Mouse (Mus musculus): ENCODE results near the gene Ptpre. TPM values are rescaled to one million over a fixed set of nuclear protein-coding genes. Genes with fewer than 3 reads are reported as not detected.
A peak's percentile ranks its signal among the peaks of the same experiment; 100 is the strongest.
"Not testable (repeated sequence)": the region's sequence is repeated elsewhere in the genome, so short reads cannot be mapped to it uniquely, and the experiment has no call there.

Ptpre gene
- polyA plus RNA-seq, 1 experiment from 2014 or later = 4.7 TPM

DNA sequence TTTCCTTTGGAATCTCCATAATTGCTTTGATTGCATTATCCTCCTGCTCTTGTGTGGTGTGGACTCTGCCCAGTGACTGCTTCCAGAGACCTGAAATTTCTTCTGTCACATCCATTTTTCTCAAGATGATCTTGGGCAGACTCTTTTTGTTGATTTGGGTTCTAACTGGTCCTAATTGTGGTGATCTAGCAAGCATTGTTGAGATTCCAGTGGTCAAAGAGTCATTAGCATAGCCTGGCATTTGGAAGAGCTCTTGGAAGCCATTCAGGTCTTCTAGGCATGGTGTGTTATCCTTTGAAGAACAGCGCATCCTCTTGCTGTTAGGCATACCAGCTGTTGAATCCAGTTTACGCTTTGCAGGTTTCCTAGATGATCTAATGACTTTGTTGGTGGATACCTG, 161.1 kb downstream of the Ptpre start:
- H3K9me3 ChIP-seq (ENCODE audit: control insufficient read depth) = no peaks in the 10 kb centered on the region
- H3K4me1 ChIP-seq (replicated peaks; ENCODE audit: control insufficient read depth, insufficient read depth, low read length) = no peaks in the 10 kb centered on the region
- H3K27me3 ChIP-seq (replicated peaks; ENCODE audit: control insufficient read depth, insufficient read depth, low read length) = no peaks in the 10 kb centered on the region
- WGBS = 97% methylated on average over 2 of the region's 2 CpGs
- no peak overlapping the region for H3K27ac ChIP-seq (ENCODE audit: low read depth, low read length)
- no peak for ATAC-seq
- peaks cover 42% of the 10 kb centered on the region for H3K36me3 ChIP-seq (ENCODE audit: control insufficient read depth, insufficient read depth)
- no peak overlapping the region for H3K4me3 ChIP-seq (ENCODE audit: low read depth, low read length)
- no peak for TF ChIP-seq CTCF (IDR thresholded peaks at IDR 0.05; ENCODE audit: low read depth)
- H3K4me2 ChIP-seq (replicated peaks; ENCODE audit: low read depth) = no peak overlapping the region
- no peak overlapping the region for H3K9ac ChIP-seq (ENCODE audit: low read depth, low read length)

DNA sequence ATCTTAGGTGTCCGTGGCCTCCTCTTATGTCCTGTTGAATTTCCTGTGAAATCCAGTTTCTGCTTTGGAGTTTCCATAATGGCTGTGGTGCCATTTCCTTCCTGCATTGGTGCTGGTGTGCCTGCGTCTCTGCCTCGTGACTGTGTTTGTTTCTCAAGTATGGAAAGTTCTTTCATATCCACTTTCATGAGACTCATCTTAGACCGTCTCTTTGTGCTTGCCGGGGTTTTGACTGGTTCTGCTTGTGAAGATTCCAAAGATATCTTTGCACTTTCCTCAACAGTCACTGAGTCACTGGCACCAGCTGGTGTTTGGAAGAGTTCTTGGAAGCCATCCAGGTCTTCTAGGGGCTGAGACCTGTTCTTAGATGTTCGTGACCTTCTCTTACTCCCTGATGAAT, 162.1 kb downstream of the Ptpre start:
- not testable (repeated sequence) for H3K9me3 ChIP-seq (ENCODE audit: control insufficient read depth); H3K9ac ChIP-seq (ENCODE audit: low read depth, low read length); ATAC-seq; H3K27me3 ChIP-seq (replicated peaks; ENCODE audit: control insufficient read depth, insufficient read depth, low read length); H3K27ac ChIP-seq (ENCODE audit: low read depth, low read length); H3K4me3 ChIP-seq (ENCODE audit: low read depth, low read length); H3K4me1 ChIP-seq (replicated peaks; ENCODE audit: control insufficient read depth, insufficient read depth, low read length); H3K4me2 ChIP-seq (replicated peaks; ENCODE audit: low read depth)
- WGBS = 55% methylated on average over 6 of the region's 6 CpGs
- peaks cover 37% of the 10 kb centered on the region for H3K36me3 ChIP-seq (ENCODE audit: control insufficient read depth, insufficient read depth)

DNA sequence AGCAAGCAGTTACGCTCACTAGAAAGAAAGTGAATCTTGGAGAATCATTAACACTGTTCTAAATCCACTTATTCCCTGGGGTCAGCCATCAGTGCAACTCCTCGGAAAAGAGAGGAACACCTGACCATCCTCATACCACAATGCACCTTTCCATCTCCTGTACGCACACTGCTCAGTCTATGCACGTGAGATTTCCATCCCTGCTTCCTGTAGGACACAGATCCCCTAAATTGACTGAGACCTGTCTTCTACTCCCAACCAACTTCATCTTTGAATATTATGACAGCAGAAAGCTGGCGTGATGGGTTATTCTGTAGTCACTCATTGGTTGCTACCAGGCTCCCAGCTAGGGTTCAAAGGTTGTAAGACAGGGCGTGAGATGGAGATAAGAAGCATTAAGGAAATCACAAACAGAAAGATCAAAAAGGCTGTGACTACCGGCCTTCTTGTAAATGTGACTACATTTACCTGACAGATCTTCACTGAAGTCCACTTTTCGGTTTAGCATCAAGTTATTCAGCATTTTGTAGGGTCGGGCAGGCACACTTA, 166.4 kb downstream of the Ptpre start:
- no peaks in the 10 kb centered on the region for H3K9me3 ChIP-seq (ENCODE audit: control insufficient read depth)
- H3K27me3 ChIP-seq (replicated peaks; ENCODE audit: control insufficient read depth, insufficient read depth, low read length) = no peaks in the 10 kb centered on the region
- no peaks in the 10 kb centered on the region for H3K4me1 ChIP-seq (replicated peaks; ENCODE audit: control insufficient read depth, insufficient read depth, low read length)
- H3K4me2 ChIP-seq (replicated peaks; ENCODE audit: low read depth) = no peak overlapping the region
- ATAC-seq = peak; percentile 78
- no peak overlapping the region for H3K4me3 ChIP-seq (ENCODE audit: low read depth, low read length)
- H3K36me3 ChIP-seq (ENCODE audit: control insufficient read depth, insufficient read depth) = peaks cover 35% of the 10 kb centered on the region
- no peak overlapping the region for H3K9ac ChIP-seq (ENCODE audit: low read depth, low read length)
- WGBS = 57% methylated on average over 9 of the region's 9 CpGs
- no peak for TF ChIP-seq CTCF (IDR thresholded peaks at IDR 0.05; ENCODE audit: low read depth)
- H3K27ac ChIP-seq (ENCODE audit: low read depth, low read length) = peak overlapping the region; percentile 7; the same call in 1 of the 2 replicates

DNA sequence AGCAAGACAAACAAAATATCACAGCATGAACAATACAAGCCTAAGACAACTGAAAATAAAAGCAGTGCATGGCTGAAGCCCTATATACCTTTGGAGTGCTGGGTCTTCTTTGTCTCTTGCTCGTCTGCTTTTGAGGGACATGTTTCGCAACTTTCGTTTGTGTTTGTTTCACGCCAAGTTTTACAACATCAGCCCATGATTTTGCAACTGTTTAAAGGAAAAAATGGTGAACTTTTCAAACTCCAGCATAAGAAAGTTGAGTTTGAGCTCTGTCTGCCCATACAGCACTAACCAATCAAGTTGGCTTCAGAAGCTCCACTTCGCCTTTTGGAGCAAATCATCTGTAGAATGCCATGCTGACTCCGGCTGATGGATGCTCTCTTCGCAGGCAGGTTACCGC, 167.0 kb downstream of the Ptpre start:
- H3K36me3 ChIP-seq (ENCODE audit: control insufficient read depth, insufficient read depth) = peaks cover 37% of the 10 kb centered on the region
- ATAC-seq = no peak
- H3K4me1 ChIP-seq (replicated peaks; ENCODE audit: control insufficient read depth, insufficient read depth, low read length) = no peaks in the 10 kb centered on the region

DNA sequence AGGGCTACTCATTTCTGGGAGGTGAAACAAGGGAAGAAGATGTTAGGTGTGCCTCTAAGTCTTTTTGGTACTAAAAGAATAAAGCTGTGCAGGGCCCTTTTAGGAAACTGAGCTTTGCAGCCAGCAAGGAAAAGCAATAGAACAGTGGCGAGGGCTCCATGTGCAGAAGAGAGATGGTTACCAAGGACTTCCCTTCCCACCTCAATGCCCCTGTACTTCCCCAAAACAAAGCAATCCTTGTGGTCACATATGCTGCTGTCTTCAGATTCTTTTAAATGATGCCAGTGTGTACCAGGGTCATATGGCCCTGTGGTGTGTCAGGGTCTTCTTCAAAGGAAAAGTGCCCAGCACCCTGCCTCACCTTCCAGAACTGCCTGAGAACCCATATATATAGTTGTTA, 167.8 kb downstream of the Ptpre start:
- Histone ChIP-seq H3K9ac (ENCODE audit: low read depth, low read length) (no peak overlapping the region), H3K4me3 (ENCODE audit: low read depth, low read length) (no peak overlapping the region), H3K4me2 (replicated peaks; ENCODE audit: low read depth) (no peak overlapping the region), H3K27ac (ENCODE audit: low read depth, low read length) (no peak overlapping the region), H3K36me3 (ENCODE audit: control insufficient read depth, insufficient read depth) (peaks cover 41% of the 10 kb centered on the region), H3K9me3 (ENCODE audit: control insufficient read depth) (no peaks in the 10 kb centered on the region), H3K27me3 (replicated peaks; ENCODE audit: control insufficient read depth, insufficient read depth, low read length) (no peaks in the 10 kb centered on the region), H3K4me1 (replicated peaks; ENCODE audit: control insufficient read depth, insufficient read depth, low read length) (no peaks in the 10 kb centered on the region)
- 92% methylated on average over 1 of the region's 1 CpGs for WGBS
- no peak for TF ChIP-seq CTCF (IDR thresholded peaks at IDR 0.05; ENCODE audit: low read depth)
- no peak for ATAC-seq

More for the DNA sequence above, 167.0 kb downstream of the Ptpre start:
- WGBS = 73% methylated on average over 8 of the region's 8 CpGs
- Histone ChIP-seq H3K4me2 (replicated peaks; ENCODE audit: low read depth) (no peak overlapping the region), H3K4me3 (ENCODE audit: low read depth, low read length) (no peak overlapping the region), H3K27me3 (replicated peaks; ENCODE audit: control insufficient read depth, insufficient read depth, low read length) (no peaks in the 10 kb centered on the region), H3K9me3 (ENCODE audit: control insufficient read depth) (no peaks in the 10 kb centered on the region), H3K27ac (ENCODE audit: low read depth, low read length) (0 out of 2 replicates have a peak overlapping the region, but pooled peaks have one; percentile 7), H3K9ac (ENCODE audit: low read depth, low read length) (no peak overlapping the region)
- no peak for TF ChIP-seq CTCF (IDR thresholded peaks at IDR 0.05; ENCODE audit: low read depth)

DNA sequence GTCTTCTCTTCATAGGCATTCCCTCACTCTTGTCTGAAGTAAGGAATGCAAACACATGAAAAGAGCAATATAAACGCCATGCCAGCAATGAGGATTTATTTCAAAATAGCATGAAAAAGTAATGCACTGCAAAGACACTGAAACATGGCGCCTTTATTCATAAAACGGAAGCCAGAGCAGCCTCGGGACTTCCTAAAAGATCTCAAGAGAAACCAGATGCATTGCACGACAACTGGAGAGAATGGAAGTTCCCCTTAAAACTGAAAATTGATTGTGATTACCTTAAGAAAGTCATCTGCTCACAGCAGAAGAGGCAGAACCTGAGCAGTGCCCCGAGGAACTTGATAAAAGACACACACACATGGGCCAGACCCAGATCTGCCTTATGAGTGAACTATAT, 168.5 kb downstream of the Ptpre start:
- 75% methylated on average over 6 of the region's 6 CpGs for WGBS
- no peaks in the 10 kb centered on the region for H3K9me3 ChIP-seq (ENCODE audit: control insufficient read depth)
- H3K36me3 ChIP-seq (ENCODE audit: control insufficient read depth, insufficient read depth) = peaks cover 38% of the 10 kb centered on the region
- H3K27ac ChIP-seq (ENCODE audit: low read depth, low read length) = no peak overlapping the region
- no peak overlapping the region for H3K4me3 ChIP-seq (ENCODE audit: low read depth, low read length)
- no peaks in the 10 kb centered on the region for H3K27me3 ChIP-seq (replicated peaks; ENCODE audit: control insufficient read depth, insufficient read depth, low read length)
- no peak overlapping the region for H3K4me2 ChIP-seq (replicated peaks; ENCODE audit: low read depth)
- H3K9ac ChIP-seq (ENCODE audit: low read depth, low read length) = no peak overlapping the region
- H3K4me1 ChIP-seq (replicated peaks; ENCODE audit: control insufficient read depth, insufficient read depth, low read length) = no peaks in the 10 kb centered on the region
- no peak for ATAC-seq
- TF ChIP-seq CTCF (IDR thresholded peaks at IDR 0.05; ENCODE audit: low read depth) = no peak

DNA sequence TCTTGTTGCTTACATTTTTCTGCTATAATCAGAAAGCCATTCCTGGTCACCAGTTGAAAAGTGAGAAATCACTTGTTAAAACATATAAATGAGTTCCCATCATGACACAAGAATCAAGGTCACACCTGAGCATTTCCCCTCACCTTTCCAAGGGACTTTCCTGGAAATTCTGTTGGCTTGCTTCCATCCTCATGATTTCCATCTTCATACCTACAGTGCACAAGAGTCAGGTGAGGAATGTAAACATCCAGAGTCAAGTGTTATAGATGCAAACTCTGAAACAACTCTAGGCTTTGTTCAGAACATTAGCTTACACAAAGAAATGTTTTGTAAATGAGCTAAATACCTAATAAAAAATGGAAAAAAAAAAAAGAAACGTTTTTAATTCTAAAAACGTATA, 173.4 kb downstream of the Ptpre start:
- H3K9me3 ChIP-seq (ENCODE audit: control insufficient read depth) = no peaks in the 10 kb centered on the region
- 0 out of 2 replicates have a peak, but pooled peaks cover 14% of the 10 kb centered on the region for H3K36me3 ChIP-seq (ENCODE audit: control insufficient read depth, insufficient read depth)
- WGBS = 73% methylated on average over 2 of the region's 2 CpGs
- no peak for ATAC-seq
- H3K27me3 ChIP-seq (replicated peaks; ENCODE audit: control insufficient read depth, insufficient read depth, low read length) = no peaks in the 10 kb centered on the region
- no peak for TF ChIP-seq CTCF (IDR thresholded peaks at IDR 0.05; ENCODE audit: low read depth)
- H3K4me1 ChIP-seq (replicated peaks; ENCODE audit: control insufficient read depth, insufficient read depth, low read length) = no peaks in the 10 kb centered on the region
- H3K9ac ChIP-seq (ENCODE audit: low read depth, low read length) = no peak overlapping the region
- no peak overlapping the region for H3K4me3 ChIP-seq (ENCODE audit: low read depth, low read length)
- no peak overlapping the region for H3K4me2 ChIP-seq (replicated peaks; ENCODE audit: low read depth)
- no peak overlapping the region for H3K27ac ChIP-seq (ENCODE audit: low read depth, low read length)

All from intestine, postnatal 0 days (tissue).